Mouse (Mus musculus): Measurements from ENCODE around the gene Cdh3.
"Not testable (repeated sequence)": the region's sequence is repeated elsewhere in the genome, so short reads cannot be mapped to it uniquely, and the experiment has no call there.

Cdh3 gene

DNA sequence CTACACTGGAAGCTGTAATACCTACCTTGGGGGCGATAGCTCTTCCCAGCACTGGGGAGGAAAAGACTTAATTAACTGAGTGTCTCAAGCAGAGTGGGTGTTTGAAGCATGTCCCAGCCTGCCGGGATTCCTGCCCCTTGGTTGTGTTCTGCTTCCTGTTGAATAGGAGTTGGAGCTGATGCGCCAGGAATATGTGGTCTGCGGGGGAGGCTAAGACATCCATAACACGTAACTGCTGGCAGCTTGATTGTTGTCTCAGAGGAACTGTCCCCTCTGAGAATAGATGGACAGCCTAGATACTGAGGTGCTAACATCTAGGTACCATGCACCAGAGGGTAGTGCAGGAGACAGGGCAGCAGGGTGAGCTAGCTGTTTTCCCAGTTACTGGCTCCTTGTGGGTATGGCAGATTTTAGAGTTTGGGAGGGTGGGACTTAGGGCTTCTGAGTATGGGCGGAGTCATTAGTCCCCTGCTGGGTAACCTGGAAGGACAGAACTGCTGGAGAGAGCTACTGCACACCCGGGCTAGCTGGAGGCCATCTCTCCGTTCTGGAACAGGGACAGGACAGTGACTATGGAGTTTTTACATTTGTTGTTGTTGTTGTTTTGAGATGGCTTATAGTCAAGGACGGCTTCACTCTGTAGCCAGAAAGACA, 18.0 kb downstream of the Cdh3 start:
- no peak for DNase-seq

- DNase-seq: no peak
Observed at GRCm38 (mm10) chr8:106529885-106530482, 19.3 kb downstream of the Cdh3 start.

DNA sequence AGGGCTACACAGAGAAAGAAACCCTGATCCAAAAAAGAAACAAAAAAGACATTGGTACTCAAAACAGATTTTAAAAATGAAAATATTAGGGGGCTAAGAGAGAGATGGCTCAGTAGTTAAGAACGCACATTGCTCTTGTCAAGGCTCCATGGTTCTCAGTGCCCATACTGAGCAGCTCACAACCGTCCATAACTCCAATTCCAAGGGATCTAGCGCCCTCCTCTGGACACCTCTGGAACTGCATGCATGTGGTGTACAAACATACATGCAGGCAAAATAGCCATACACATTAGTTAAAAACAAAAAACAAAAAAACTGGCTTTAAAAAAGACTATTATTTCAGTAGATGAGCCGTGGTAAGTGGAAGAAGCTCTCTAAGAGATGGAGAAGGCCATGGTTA, 19.9 kb downstream of the Cdh3 start:
- no peak for DNase-seq

- DNase-seq: no peak
Observed at GRCm38 (mm10) chr8:106533709-106534108, 23.0 kb downstream of the Cdh3 start.

DNA sequence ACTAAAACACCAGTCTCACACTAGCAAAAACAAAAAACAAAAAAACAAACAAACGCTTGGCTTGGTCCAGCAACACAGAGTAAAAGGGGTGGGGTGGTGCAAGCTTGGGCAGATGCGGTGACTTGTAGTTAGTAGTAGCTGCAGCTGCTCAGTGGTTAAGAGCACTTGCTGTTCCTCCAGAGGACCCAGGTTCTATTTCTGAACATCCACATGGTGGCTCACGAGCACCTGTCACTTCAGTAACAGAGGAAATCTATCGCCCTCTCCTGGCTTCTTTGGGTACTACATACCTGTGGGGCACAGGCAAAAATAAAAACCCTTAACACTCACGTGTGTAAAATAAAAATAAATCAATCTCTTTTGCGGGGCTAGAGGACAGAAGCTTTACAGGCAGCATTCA, 23.8 kb downstream of the Cdh3 start:
- DNase-seq: peak; percentile 22

GRCm38 (mm10) chr8:106535448-106535847, 24.8 kb downstream of the Cdh3 start:
- no peak for DNase-seq

DNA sequence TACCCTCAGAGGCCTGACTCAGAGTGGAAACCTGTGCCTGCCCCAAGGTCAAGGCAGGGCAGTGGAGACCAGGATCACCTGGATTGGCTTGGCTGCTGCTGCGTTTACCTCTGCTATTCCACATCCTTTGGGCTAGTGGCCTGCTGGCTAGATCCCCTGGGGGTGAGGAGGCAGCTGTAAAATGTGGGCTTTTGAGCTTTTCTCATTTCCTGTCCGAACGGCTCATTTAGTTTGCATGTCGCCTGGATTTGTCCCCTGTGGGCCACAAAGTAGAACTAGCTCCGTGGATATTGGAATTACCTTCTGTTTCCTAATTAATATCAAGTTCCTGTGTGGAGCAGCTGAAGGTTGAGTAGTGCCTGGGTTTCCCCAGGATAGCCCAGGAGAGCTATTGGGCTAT, 28.5 kb downstream of the Cdh3 start:
- no peak for DNase-seq

GRCm38 (mm10) chr8:106541002-106541401, 30.3 kb downstream of the Cdh3 start:
- DNase-seq: no peak

GRCm38 (mm10) chr8:106543043-106543442, 32.4 kb downstream of the Cdh3 start:
- no peak for DNase-seq

- no peak for DNase-seq
Observed at GRCm38 (mm10) chr8:106545149-106545548, 34.5 kb downstream of the Cdh3 start.

DNA sequence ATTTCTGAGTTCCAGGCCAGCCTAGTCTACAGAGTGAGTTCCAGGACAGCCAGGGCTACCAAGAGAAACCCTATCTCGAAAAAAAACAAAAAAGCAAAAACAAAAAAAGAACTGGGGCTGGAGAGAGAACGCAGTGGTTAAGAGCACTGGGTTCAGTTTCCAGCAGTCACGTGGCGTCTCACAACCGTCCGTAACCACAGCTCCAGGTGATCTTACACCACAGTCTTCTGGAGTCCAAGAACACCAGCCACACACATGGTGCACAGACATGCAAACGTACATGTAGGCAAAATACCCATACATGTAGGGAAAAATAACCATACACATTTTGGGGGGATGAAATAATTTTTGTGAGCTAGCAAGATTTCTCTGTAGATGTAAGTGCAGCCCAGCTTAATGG, 36.1 kb downstream of the Cdh3 start:
- DNase-seq: no peak

DNA sequence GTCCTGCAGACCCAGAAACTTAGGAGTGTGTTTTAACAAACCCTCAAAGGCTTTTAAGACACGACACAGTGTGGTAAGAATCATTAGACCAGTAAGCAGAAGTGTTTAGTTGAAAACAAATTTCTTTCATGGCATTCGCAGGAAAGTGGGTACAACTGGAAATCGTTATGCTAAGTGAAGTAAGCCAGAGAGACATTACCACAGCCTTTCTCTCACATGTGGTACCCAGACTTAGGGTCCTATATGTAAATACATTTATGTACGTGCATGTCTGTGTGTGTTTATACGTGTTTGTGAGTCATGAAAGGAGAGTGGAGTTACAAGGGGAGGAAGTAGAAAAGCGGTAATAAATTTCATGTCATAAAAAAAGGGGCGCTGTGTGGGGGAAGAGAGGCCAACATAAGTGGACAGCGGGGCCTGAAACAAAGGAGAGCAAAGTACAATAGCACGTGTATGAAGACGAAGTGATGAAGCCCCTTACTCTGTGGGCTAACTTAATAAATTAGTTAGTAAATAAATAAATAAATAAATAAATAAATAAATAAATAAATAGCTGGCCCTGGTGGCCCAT, 37.8 kb downstream of the Cdh3 start:
- DNase-seq: no peak

DNA sequence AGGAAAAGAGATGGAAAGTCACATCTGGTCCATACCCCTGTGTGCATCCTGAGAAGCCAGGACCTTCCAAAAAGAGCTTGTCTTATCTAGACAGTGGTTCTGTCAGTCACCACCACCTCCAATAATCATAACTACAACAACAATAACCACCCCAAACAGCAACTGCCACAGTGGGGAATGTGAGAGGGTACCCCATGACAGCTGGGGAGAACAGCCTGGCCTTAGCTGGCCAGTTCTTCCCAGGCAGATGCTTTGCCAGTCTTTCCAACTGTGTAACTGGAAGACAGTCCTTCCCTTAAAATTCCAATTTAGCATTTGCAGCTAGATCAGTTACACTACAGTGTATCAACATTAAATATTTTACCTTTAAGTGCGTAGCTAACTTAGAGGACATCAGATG, 40.2 kb downstream of the Cdh3 start:
- DNase-seq: no peak

- no peak for DNase-seq
Observed at GRCm38 (mm10) chr8:106554011-106554410, 43.3 kb downstream of the Cdh3 start.

- no peak for DNase-seq
Observed at GRCm38 (mm10) chr8:106556068-106556645, 45.5 kb downstream of the Cdh3 start.

GRCm38 (mm10) chr8:106559844-106560243, 49.2 kb downstream of the Cdh3 start:
- peak; percentile 68 for DNase-seq

DNA sequence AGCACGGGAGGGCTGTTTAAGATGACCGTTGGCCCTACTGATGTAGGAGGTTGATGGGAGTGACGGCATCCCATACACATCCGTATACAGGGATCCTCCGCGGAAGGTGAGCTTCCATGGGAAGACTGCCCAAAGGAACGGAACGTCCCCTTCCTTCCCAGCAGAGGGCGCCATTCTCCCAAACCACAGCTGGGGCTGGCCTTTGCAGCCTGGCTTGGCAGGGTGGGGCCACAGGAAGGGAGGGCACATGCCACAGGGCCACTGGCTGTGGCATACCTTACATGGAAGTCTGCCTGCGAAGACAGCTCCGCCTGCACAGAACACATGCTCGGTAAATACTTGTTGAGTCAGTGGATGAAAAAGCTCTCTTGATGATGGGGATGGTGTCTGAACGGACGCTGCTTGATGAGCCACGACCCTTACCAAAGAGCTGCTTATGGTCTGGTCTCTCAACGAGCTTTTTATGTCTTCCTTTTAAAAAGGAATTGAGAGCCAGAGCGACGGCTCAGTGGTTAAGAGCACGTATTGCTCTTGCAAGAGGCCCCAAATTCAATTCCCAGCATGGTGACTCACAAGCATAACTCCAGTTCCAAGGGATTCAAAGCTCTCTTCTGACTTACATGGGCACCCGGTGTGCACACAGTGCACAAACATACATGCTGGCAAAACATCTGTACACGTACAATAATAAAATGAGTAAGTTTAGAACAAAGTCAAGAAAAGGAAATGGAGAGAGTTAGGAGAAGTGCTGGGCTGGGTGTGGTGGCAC, 50.6 kb downstream of the Cdh3 start:
- peak; percentile 30 for DNase-seq

- DNase-seq: peak; percentile 30
Observed at GRCm38 (mm10) chr8:106563691-106564182, 53.0 kb downstream of the Cdh3 start.

DNA sequence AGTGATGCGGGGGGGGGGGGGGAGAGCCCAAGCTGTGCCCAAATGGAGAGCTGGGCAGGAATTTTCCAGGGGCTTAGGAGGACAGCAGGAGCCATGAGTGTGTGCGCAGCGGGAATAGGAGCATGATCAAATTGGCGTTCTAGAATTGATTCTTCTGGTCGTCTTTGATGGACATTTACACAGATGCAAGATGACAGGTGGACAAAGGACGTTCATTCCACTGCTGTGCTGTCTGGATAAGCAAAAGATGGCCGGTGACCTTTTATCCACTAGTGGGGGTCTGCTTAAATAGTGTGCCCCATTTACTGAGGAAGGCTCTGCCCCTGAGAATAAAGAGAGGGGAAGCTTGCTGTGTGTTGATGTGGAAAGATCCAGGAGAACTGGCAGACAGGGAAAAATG, 58.3 kb downstream of the Cdh3 start:
- DNase-seq: no peak

GRCm38 (mm10) chr8:106570386-106570785, 59.7 kb downstream of the Cdh3 start:
- DNase-seq: no peak

GRCm38 (mm10) chr8:106571551-106572172, 61.0 kb downstream of the Cdh3 start:
- no peak for DNase-seq

- DNase-seq: not testable (repeated sequence)
Observed at GRCm38 (mm10) chr8:106572175-106572574, 61.5 kb downstream of the Cdh3 start.

DNA sequence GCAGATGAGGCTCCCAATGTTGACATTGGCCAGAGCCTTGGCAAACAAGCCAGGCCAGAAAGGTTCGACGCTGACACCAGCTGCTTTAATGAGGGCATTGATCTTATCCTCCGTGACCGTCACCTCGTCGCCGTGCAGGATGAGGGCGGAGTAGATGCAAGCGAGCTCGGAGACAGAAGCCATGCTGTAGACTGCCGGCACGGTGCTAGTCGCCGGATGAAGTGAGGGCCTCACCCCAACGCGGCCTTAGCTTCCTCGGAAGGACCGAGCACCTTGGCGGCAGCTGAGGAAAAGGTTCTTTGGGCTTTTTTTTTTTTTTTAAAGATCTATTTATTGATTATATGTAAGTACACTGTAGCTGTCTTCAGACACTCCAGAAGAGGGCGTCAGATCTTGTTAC, 62.5 kb downstream of the Cdh3 start, which contains the start of gene Gm10073:
Gene Gm10073 (minus strand): TSS at position 294 of the 400 bp plus-strand sequence.
- DNase-seq: not testable (repeated sequence)

Data from layer of hippocampus, adult 9-11 months (tissue).